Mouse (Mus musculus) CH12F3 (cell line): Measurements from ENCODE around the gene Pip4k2c.
"Not testable (repeated sequence)": the region's sequence is repeated elsewhere in the genome, so short reads cannot be mapped to it uniquely, and the experiment has no call there.

Source experiments
- in situ Hi-C: fragments of 300-500 bp; cut with MboI; formaldehyde crosslinking; loops from 2 replicates; pipeline ENCODE4 v1.14.3; 2020; ENCODE audit warnings: low sequenced_read_pairs

Gene Pip4k2c

GRCm38 (mm10) chr10:127173148-127174065 is 38.0 kb downstream of the Pip4k2c start:
- in situ Hi-C loops = no loop called here

- in situ Hi-C loops = no loop called here
Observed at GRCm38 (mm10) chr10:127171631-127172200, 39.7 kb downstream of the Pip4k2c start.

GRCm38 (mm10) chr10:127170837-127171272 is 40.5 kb downstream of the Pip4k2c start:
- in situ Hi-C loops = no loop called here

- in situ Hi-C loops = no loop called here
Observed at GRCm38 (mm10) chr10:127170002-127170401, 41.4 kb downstream of the Pip4k2c start.

GRCm38 (mm10) chr10:127167614-127168192 is 43.7 kb downstream of the Pip4k2c start:
- in situ Hi-C loops = no loop called here

- in situ Hi-C loops = no loop called here
Observed at GRCm38 (mm10) chr10:127166771-127167613, 44.4 kb downstream of the Pip4k2c start.

GRCm38 (mm10) chr10:127166404-127166715 is 45.0 kb downstream of the Pip4k2c start:
- in situ Hi-C loops = no loop called here

- in situ Hi-C loops = no loop called here
Observed at GRCm38 (mm10) chr10:127165654-127166403, 45.6 kb downstream of the Pip4k2c start.

- in situ Hi-C loops = no loop called here
Observed at GRCm38 (mm10) chr10:127165354-127165653, 46.1 kb downstream of the Pip4k2c start.

GRCm38 (mm10) chr10:127164631-127165353 is 46.6 kb downstream of the Pip4k2c start, which contains the start of gene B4galnt1:
TSS of gene B4galnt1 (plus strand) at chr10:127165225.
- in situ Hi-C loops = no loop called here

GRCm38 (mm10) chr10:127164190-127164589 is 47.2 kb downstream of the Pip4k2c start:
- in situ Hi-C loops = no loop called here

GRCm38 (mm10) chr10:127162771-127163261 is 48.6 kb downstream of the Pip4k2c start:
- in situ Hi-C loops = not testable (repeated sequence)

- in situ Hi-C loops = no loop called here
Observed at GRCm38 (mm10) chr10:127160728-127161127, 50.7 kb downstream of the Pip4k2c start.

GRCm38 (mm10) chr10:127160081-127160480 is 51.3 kb downstream of the Pip4k2c start:
- in situ Hi-C loops = no loop called here

GRCm38 (mm10) chr10:127158471-127158870 is 52.9 kb downstream of the Pip4k2c start:
- in situ Hi-C loops = no loop called here

- in situ Hi-C loops = no loop called here
Observed at GRCm38 (mm10) chr10:127156511-127156910, 54.9 kb downstream of the Pip4k2c start.

GRCm38 (mm10) chr10:127156089-127156488 is 55.3 kb downstream of the Pip4k2c start:
- in situ Hi-C loops = no loop called here

GRCm38 (mm10) chr10:127154652-127155051 is 56.7 kb downstream of the Pip4k2c start:
- in situ Hi-C loops = no loop called here

GRCm38 (mm10) chr10:127154241-127154640 is 57.1 kb downstream of the Pip4k2c start:
- in situ Hi-C loops = no loop called here

- in situ Hi-C loops = no loop called here
Observed at GRCm38 (mm10) chr10:127153323-127153722, 58.1 kb downstream of the Pip4k2c start.
